Mouse (Mus musculus) megakaryocyte, adult 5-6 weeks (primary cell): ENCODE measurements at regions not wholly inside any gene's neighbourhood (a gene's known extent, or its start where the extent isn't known, plus 50 kb on each side); places are given as distances from the start of the nearest gene placed in this dataset.

ENCODE experiments used
- ATAC-seq: 2 replicates; pipeline ENCODE4 v1.8.0; 2016; ENCODE audit warnings: mild to moderate bottlenecking, inconsistent platforms; ENCODE audit not compliant: poor library complexity, severe bottlenecking

- ATAC-seq = no peak
Measured at GRCm38 (mm10) chr5:12219424-12220107, 163.6 kb upstream of the Sema3d start.

- no peak for ATAC-seq
Measured at GRCm38 (mm10) chr5:12222622-12223021, 160.6 kb upstream of the Sema3d start.

- no peak for ATAC-seq
Measured at GRCm38 (mm10) chr5:12233377-12234096, 149.6 kb upstream of the Sema3d start.

GRCm38 (mm10) chr5:12243179-12243805 lies 139.9 kb upstream of the Sema3d start:
- ATAC-seq = no peak

- ATAC-seq = no peak
Measured at GRCm38 (mm10) chr5:12293685-12294084, 89.5 kb upstream of the Sema3d start.

GRCm38 (mm10) chr5:12297331-12297730 lies 85.9 kb upstream of the Sema3d start:
- no peak for ATAC-seq

- no peak for ATAC-seq
Measured at GRCm38 (mm10) chr5:12301833-12302808, 81.1 kb upstream of the Sema3d start.

GRCm38 (mm10) chr5:12309408-12309807 lies 73.8 kb upstream of the Sema3d start:
- ATAC-seq = no peak

- no peak for ATAC-seq
Measured at GRCm38 (mm10) chr5:12332648-12333305, 50.4 kb upstream of the Sema3d start.
